Mouse (Mus musculus) erythroblast, embryonic 14.5 days (primary cell): Measurements from ENCODE around the gene Fgfr2.

Source experiments
- GATA1 ChIP-seq: IDR thresholded peaks from 2 replicates; pipeline ENCODE4 v1.6.1; 2012; ENCODE audit warnings: low read length, inconsistent platforms, mixed read lengths
- TAL1 ChIP-seq: IDR thresholded peaks from 3 replicates; pipeline ENCODE4 v1.6.1; 2012; ENCODE audit warnings: low read length, inconsistent platforms, mixed read lengths

DNA sequence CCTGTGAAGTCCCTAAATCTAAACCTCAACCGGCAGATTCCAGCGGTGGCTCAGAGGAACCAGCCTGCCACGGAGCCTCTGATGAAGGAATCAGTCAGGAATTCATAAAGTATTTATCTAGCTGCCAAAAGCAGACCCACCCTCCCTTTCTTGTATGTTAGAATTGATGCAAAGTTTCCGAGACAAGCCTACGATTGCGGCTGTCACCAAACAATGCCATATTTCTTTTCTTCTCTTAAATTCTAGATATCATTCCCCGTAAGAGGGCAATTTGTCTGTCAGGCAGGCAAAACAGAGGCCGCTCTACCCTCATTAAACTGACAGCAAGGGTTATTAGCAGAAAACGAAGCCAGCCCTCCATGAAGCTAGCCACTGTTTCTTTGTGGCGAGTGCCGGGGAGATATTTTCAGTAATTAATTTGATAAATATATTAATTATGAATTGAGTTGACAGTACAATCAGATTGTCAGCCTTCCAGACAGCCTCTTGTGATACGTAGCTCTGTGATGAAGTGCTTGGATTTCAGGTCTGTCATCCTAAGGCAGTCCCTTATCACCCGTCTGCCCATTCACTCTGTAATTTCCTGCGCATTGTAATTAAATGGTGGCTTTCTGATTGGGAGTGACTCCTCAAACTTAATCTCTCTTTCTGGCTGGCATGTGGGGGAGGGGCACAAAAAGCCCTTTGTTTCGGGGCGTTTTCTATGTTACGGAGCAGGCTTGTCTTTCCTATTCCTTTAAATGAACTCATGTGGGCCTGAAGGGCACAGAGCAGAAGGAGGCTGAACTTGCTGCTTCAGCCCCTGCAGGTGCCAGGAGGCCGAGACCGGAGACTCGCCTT, 1276.9 kb downstream of the Fgfr2 start:
- TF ChIP-seq GATA1: no peak
- TF ChIP-seq TAL1: no peak
